Mouse (Mus musculus) forebrain, embryonic 10.5 days (tissue): Measurements from ENCODE around the gene Srsf10. TPM values are rescaled to one million over a fixed set of nuclear protein-coding genes. Genes with fewer than 3 reads are reported as not detected.

Source experiments
- DNase-seq: peaks from one replicate; pipeline ENCODE4 v3.0.0-alpha.2; 2017; ENCODE audit warnings: low spot score; ENCODE audit errors: extremely low spot score
- H3K27ac ChIP-seq: fragments of 300-500 bp; sonication (generic); 2 replicates; pipeline ENCODE4 v1.5.1; 2016; ENCODE audit warnings: mild to moderate bottlenecking
- H3K27me3 ChIP-seq: fragments of 300-500 bp; sonication (generic); 2 replicates; pipeline ENCODE4 v1.6.1; 2016; ENCODE audit warnings: mild to moderate bottlenecking; ENCODE audit not compliant: poor library complexity, severe bottlenecking
- H3K36me3 ChIP-seq: fragments of 300-500 bp; sonication (generic); replicated peaks from 2 replicates; pipeline ENCODE4 v1.6.1; 2016; ENCODE audit warnings: mild to moderate bottlenecking, moderate library complexity
- H3K4me1 ChIP-seq: fragments of 300-500 bp; sonication (generic); 2 replicates; pipeline ENCODE4 v1.6.1; 2016
- H3K4me3 ChIP-seq: fragments of 300-500 bp; sonication (generic); 2 replicates; pipeline ENCODE4 v1.5.1; 2016; ENCODE audit warnings: mild to moderate bottlenecking, moderate library complexity
- H3K9me3 ChIP-seq: fragments of 300-500 bp; sonication (generic); 2 replicates; pipeline ENCODE4 v1.6.1; 2016; ENCODE audit warnings: mild to moderate bottlenecking, moderate library complexity
- WGBS: fragments of 180-500 bp; shearing (Covaris S2); methylation state at CpG from one replicate; pipeline ENCODE4 v1.1.7; 2016; 5-methylcytosine and 5-hydroxymethylcytosine counted together
- polyA plus RNA-seq: library from polyadenylated mRNA; unstranded; fragments of >200 nt; fragmentation: Nextera tagmentation; extraction: Ambion mirVana; gene quantifications from 2 replicates; pipeline ENCODE4 v1.2.1, GENCODE M21; 2016

Gene Srsf10
- polyA plus RNA-seq, 1 experiment from 2014 or later: 383 TPM

DNA sequence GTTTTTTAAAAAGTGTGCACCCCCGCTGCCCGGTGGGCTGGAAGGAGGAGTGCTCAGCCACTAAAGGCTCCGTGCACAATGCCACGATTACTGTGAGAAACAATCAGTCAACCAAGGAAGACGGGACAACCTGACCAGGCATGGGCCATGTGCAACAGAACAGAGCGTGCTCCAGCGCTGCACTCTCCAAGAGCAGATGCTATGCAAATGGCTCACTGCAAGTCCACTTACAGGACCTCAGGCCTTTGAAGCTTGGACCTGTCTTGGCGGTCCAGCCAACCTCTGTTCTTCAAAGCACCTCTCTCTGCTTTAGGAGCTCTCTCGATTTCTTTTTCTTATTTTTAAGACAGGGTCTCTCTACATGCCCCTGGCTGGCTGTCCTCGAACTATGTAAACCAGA lies 25.0 kb downstream of the Srsf10 start:
- 90% methylated on average over 10 of the region's 10 CpGs for WGBS
- DNase-seq: no peak
- Histone ChIP-seq H3K4me1 (peaks cover 41% of the 10 kb centered on the region), H3K4me3 (no peak overlapping the region), H3K36me3 (no peaks in the 10 kb centered on the region), H3K27me3 (no peaks in the 10 kb centered on the region), H3K27ac (no peak overlapping the region), H3K9me3 (no peaks in the 10 kb centered on the region)

DNA sequence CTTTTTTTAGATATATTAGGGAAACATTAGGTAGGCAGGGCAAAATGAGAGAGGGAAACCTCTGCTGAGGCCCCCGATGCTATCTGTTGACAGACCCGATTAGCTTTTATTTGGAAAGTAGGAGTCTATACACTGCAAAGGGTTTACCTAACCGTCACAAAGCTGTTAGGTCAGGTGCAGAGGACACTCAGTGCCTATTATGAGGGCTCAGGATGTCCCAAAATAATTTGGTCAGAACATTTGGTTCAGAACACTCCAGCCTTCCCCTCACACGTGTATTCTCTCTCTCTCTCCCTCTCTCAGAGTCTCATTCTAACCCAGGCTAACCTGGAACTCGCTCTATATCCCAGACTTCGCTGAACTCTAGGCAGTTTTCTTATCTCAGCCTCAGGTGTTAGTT lies 26.5 kb downstream of the Srsf10 start:
- Histone ChIP-seq H3K9me3 (no peaks in the 10 kb centered on the region), H3K36me3 (no peaks in the 10 kb centered on the region), H3K4me1 (peaks cover 26% of the 10 kb centered on the region), H3K4me3 (no peak overlapping the region), H3K27ac (no peak overlapping the region), H3K27me3 (no peaks in the 10 kb centered on the region)
- DNase-seq: no peak
- 84% methylated on average over 6 of the region's 6 CpGs for WGBS

DNA sequence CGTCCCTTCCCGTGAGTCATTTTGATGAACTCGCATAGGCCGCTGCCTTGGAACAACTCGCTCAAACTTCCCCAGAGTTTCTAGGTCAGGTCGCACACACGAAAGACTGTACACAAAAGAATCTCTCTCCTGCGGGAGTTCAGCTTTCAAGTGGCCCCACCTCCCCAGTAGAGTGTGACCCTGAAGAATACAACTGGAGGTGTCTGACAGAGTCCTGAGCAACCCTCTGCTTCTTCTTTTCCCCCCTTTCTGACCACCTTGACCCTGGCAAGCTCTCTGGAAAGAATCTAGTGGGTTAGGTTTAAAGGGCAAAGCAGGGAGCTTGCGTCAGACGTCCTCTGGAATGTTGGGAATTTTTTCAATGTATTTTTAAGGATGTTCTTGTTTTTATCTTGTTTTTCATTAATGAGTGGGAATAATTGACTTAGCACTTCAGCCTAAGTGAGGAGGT lies 27.9 kb downstream of the Srsf10 start:
- peak overlapping the region; percentile 71; the same call in 1 of the 2 replicates for H3K27ac ChIP-seq
- no peak overlapping the region for H3K4me3 ChIP-seq
- no peaks in the 10 kb centered on the region; the same call in 1 of the 2 replicates for H3K9me3 ChIP-seq
- H3K4me1 ChIP-seq: peaks cover 24% of the 10 kb centered on the region
- H3K36me3 ChIP-seq: no peaks in the 10 kb centered on the region
- no peaks in the 10 kb centered on the region for H3K27me3 ChIP-seq
- DNase-seq: no peak
- WGBS: 61% methylated on average over 10 of the region's 10 CpGs

DNA sequence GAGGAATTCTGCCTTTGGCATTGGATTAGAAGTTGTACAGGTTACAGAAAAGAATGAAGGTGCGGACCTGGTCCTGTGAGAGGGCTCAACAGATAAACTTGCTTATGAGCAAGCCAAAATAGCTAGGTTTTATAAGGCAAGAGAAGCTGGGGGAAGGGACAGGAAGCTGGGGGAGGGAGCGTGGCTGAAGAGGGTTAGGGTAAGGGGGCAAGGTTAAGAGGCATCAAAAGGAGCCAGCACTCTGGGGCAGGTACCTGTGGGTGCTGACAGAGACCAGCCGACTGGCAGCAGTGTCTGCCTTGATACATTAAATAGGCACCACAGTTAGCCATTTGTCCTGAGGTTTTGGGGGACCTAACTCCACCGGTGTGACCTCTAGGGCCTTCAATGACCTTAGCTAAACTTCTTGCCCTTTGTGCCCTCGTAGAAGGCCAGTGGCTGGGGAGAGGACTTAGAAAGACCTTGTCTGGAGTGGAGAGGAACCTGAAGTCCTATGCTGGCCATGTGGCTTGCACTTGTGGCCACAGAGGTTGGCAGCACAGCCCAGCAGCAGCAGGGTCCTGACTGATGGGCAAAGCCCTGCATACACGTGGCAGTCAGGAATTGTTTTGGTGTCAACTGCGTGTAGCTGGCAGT lies 28.5 kb downstream of the Srsf10 start:
- Histone ChIP-seq H3K27me3 (no peaks in the 10 kb centered on the region), H3K4me1 (peaks cover 24% of the 10 kb centered on the region), H3K36me3 (no peaks in the 10 kb centered on the region), H3K4me3 (no peak overlapping the region), H3K27ac (peak overlapping the region; percentile 71), H3K9me3 (no peaks in the 10 kb centered on the region; the same call in 1 of the 2 replicates)
- 60% methylated on average over 7 of the region's 7 CpGs for WGBS
- no peak for DNase-seq

DNA sequence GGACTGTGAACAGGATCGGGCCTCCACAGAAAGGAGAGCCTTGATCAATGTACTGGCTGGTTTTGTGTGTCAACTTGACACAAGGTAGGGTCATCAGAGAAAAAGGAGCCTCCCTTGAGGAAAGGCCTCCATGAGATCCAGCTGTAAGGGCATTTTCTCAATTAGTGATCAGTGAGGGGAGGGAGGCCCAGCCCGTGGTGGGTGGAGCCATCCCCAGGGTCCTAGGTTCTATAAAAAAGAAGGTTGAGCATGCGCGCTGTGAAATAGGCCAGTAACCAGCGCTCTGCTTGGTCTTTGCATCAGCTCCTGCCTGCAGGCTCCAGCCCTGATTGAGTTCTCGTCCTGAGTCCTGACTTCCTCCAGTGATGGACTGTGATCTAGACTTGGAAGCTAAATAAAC lies 29.0 kb downstream of the Srsf10 start:
- peak overlapping the region; percentile 71 for H3K27ac ChIP-seq
- no peaks in the 10 kb centered on the region for H3K27me3 ChIP-seq
- WGBS: 64% methylated on average over 6 of the region's 6 CpGs
- H3K4me1 ChIP-seq: peaks cover 24% of the 10 kb centered on the region
- no peak overlapping the region for H3K4me3 ChIP-seq
- H3K36me3 ChIP-seq: no peaks in the 10 kb centered on the region
- H3K9me3 ChIP-seq: no peaks in the 10 kb centered on the region; the same call in 1 of the 2 replicates
- DNase-seq: no peak

DNA sequence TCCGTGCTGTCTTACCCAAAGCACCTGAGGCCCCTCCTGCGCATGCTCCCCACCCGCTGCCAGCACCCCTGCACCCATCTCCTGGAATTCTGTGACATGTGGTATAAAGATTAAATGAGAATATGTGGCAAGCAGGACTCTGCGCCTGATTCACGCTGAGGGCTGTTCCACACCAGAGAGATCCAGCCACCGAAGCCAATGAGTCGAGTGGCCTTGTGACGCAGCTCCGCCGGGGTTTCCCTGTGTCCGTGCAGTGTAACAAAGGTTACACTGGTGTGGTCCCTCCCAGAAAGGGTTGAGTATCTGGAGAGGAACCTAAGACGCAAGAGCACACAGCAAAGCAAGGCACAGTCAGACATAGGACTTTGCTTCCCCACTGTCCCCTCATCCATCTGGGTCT lies 30.1 kb downstream of the Srsf10 start:
- Histone ChIP-seq H3K36me3 (no peaks in the 10 kb centered on the region), H3K4me3 (no peak overlapping the region), H3K9me3 (no peaks in the 10 kb centered on the region; the same call in 1 of the 2 replicates), H3K27ac (no peak overlapping the region), H3K27me3 (no peaks in the 10 kb centered on the region), H3K4me1 (peaks cover 24% of the 10 kb centered on the region)
- 87% methylated on average over 12 of the region's 12 CpGs for WGBS
- no peak for DNase-seq

DNA sequence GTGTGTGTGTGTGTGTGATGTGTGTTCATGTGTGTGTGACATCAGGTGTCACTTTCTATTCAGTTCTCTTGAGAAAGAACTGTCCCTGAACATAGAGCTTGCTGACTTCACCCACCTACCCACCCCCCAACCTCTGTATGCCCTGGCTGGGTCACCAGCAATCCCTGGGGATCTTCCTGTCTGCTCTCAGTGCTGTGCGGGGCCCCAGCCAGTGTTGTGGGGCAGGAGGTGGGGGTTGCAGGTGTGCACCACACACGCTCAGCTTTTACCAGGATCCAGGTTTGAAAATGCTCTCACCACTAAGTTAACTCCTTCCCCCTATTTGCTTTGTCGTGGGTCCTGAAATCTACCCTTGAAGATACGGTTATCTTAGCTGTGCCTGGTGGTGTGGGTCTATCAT lies 30.6 kb downstream of the Srsf10 start:
- Histone ChIP-seq H3K9me3 (no peaks in the 10 kb centered on the region; the same call in 1 of the 2 replicates), H3K4me1 (peaks cover 24% of the 10 kb centered on the region), H3K27me3 (no peaks in the 10 kb centered on the region), H3K36me3 (no peaks in the 10 kb centered on the region), H3K27ac (no peak overlapping the region), H3K4me3 (no peak overlapping the region)
- 92% methylated on average over 4 of the region's 4 CpGs for WGBS
- DNase-seq: no peak

DNA sequence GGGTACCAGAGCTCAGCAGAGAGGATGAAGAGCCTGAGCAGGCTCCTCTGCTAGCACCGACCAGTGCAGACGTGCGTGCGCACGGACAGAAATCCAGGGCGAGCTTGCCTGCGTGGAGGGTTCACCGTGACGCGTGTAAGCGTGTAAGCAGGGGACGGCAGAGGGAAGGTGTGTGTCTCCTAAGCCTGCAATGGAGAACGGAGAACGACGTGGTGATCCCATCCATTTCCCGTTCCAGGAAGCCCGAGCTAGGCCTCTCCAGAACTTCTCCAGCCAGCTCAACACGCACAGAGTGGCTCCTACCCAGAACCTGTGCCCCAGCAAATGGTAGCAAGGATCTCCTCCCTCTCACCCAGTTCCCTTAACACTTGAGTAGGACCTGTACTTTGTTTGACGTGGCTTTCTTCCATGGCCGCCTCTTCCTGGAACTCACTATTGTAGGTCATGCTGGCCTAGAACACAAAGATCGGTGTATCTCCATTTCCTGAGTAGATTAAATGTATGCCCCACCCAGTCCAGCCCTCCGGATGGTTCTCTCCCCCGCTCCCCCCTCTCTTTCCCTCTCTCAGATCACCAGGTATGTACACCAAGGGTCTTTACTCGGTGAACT lies 33.0 kb downstream of the Srsf10 start:
- Histone ChIP-seq H3K27me3 (no peaks in the 10 kb centered on the region), H3K27ac (no peak overlapping the region), H3K9me3 (no peaks in the 10 kb centered on the region; the same call in 1 of the 2 replicates), H3K4me1 (peaks cover 18% of the 10 kb centered on the region), H3K4me3 (no peak overlapping the region), H3K36me3 (no peaks in the 10 kb centered on the region)
- DNase-seq: no peak
- 92% methylated on average over 24 of the region's 24 CpGs for WGBS

DNA sequence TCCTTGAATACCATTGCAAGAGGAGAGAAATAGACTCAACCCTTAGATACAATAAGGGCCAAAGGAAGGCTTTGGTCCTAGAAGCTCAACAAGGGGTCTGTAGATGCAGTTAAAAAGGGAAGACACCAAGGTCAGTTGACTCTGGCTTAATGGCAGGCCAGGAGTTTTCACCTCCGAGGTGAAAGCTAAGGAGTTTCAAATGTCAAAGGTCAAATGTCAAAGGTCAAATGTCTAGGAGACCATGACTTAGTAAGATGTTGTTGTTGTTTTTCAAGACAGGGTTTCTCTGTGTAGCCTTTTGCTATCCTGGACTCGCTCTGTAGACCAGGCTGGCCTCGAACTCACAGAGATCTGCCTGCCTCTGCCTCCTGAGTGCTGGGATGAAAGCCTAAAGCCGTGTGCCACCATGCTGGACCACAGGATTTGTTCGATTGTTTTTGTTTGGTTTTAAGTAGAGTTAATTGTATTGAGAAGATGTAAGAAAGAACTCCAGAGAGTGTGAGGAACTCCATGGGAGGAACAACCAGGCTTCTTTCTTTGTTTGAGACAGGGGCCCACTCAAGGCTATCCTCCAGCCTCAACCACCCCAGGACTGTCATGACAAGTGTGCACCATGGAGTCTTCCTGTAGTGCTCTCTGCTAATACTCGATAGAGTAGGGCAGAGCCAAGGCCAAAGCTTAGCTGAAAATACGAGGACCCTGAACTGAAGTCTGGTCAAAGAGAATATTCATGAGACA lies 33.8 kb downstream of the Srsf10 start:
- no peaks in the 10 kb centered on the region; the same call in 1 of the 2 replicates for H3K9me3 ChIP-seq
- DNase-seq: no peak
- WGBS: 85% methylated on average over 7 of the region's 7 CpGs
- no peaks in the 10 kb centered on the region for H3K36me3 ChIP-seq
- H3K4me3 ChIP-seq: no peak overlapping the region
- peaks cover 10% of the 10 kb centered on the region for H3K4me1 ChIP-seq
- H3K27ac ChIP-seq: no peak overlapping the region
- no peaks in the 10 kb centered on the region for H3K27me3 ChIP-seq

DNA sequence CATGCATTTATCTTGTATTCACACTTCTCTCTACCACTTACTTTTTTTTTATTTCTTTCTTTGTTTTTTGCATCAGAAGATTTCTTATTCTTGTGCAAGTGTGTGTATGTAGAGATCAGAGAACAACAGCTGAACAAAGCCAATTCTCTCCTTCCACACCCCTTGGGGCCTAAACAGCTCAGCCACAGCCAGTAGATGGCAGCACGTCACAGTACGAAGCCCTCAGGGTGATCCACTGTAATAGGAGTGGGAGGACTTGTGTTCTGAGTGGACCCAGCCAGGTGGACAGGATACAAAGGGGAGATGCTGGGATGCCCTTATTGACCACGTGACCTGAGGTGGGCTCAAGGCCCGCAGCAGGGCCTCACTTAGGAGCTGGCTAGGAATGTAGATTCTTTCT lies 34.3 kb downstream of the Srsf10 start:
- DNase-seq: peak; percentile 60
- H3K27ac ChIP-seq: no peak overlapping the region
- H3K4me1 ChIP-seq: peaks cover 5% of the 10 kb centered on the region; the same call in 1 of the 2 replicates
- H3K36me3 ChIP-seq: no peaks in the 10 kb centered on the region
- H3K9me3 ChIP-seq: no peaks in the 10 kb centered on the region; the same call in 1 of the 2 replicates
- no peaks in the 10 kb centered on the region for H3K27me3 ChIP-seq
- 8% methylated on average over 4 of the region's 4 CpGs for WGBS
- H3K4me3 ChIP-seq: no peak overlapping the region

DNA sequence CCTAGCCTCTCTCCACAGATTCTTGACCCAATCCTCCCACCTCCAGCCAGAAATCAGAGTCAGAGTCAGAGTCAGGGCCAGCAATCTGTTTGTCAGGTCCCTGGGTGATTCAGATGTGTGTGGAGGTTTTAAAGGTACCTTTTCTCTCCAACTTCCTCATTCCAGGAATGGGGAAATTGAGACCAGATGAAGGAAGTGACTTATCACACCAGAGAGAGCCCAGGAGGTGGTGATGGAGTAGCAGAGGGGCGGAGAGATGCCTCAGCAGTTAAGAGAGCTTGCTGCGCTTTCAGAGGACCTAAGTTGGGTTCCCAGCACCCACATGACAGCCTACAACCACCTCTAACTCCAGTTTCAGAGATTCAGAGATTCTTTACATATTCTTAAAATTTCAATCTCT lies 36.0 kb downstream of the Srsf10 start:
- 86% methylated on average over 2 of the region's 2 CpGs for WGBS
- DNase-seq: no peak

DNA sequence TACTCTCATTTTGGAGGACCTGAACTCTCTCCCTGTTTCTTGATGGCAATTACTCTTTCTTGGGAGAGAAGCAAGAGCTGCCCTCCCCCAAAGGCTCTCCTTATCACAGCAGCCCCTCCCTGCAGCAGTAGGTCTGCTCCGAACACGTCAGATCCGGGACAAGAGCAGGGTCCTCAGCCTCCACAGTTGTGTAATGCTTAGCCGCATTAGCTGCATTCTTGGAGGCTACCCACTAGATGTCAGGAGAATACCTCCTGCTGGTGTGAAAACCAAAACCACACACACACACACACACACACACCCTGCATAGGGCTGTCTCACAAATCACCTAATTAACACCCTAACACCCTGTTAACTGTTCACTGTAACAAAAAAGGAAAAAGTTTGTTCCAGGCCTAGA lies 37.3 kb downstream of the Srsf10 start:
- H3K4me1 ChIP-seq: no peaks in the 10 kb centered on the region
- H3K27me3 ChIP-seq: no peaks in the 10 kb centered on the region
- 79% methylated on average over 4 of the region's 4 CpGs for WGBS
- H3K36me3 ChIP-seq: no peaks in the 10 kb centered on the region
- no peak overlapping the region for H3K27ac ChIP-seq
- H3K9me3 ChIP-seq: no peaks in the 10 kb centered on the region; the same call in 1 of the 2 replicates
- no peak overlapping the region for H3K4me3 ChIP-seq
- no peak for DNase-seq

More for the DNA sequence above, 36.0 kb downstream of the Srsf10 start:
- no peak overlapping the region for H3K27ac ChIP-seq
- no peaks in the 10 kb centered on the region for H3K4me1 ChIP-seq
- H3K4me3 ChIP-seq: no peak overlapping the region
- H3K27me3 ChIP-seq: no peaks in the 10 kb centered on the region
- no peaks in the 10 kb centered on the region for H3K36me3 ChIP-seq
- no peaks in the 10 kb centered on the region; the same call in 1 of the 2 replicates for H3K9me3 ChIP-seq

DNA sequence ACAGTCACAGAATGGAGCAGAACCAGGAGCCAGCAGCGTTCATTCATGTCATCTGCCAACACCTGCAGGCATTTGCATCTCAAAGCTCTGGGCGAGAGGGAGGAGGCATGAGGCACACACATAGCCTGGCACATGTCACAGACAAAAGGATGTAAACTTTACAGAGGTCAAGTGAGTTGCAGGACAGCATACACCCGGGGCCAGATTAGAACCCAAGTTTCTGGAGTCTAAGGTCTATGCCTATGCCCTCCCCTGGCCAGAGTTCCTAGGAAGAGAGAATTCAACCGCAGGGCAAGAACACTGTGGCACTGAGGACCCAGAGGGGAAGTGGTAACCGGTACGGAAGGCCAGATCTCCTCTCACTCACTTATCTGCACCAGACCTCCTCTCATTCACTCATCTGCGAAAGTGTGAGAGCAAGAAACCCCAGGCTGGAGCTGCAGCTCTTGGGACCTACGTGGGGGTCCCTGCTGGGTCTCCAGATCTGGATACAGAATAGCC lies 39.6 kb downstream of the Srsf10 start, which contains the start of gene Cnr2:
Gene Cnr2 (plus strand): TSS at position 324 of the 501 bp plus-strand sequence.
- H3K27ac ChIP-seq: no peak within 1 kb of the TSS
- no peaks in the 10 kb centered on the region for H3K27me3 ChIP-seq
- H3K36me3 ChIP-seq: no peaks in the 10 kb centered on the region
- DNase-seq: no peak
- H3K4me3 ChIP-seq: no peak within 1 kb of the TSS
- 71% methylated on average over 8 of the region's 8 CpGs for WGBS
- H3K4me1 ChIP-seq: no peaks in the 10 kb centered on the region
- H3K9me3 ChIP-seq: no peaks in the 10 kb centered on the region
